Mouse (Mus musculus) monocyte, adult 5-6 weeks (primary cell): ENCODE data around the gene Fth1. TPM values are rescaled to one million over a fixed set of nuclear protein-coding genes. Genes with fewer than 3 reads are reported as not detected.
A peak's percentile ranks its signal among the peaks of the same experiment; 100 is the strongest.

Experiments
- ATAC-seq: fragments of 153-309, 156-312 bp; replicated peaks from 2 replicates; pipeline ENCODE4 v1.8.0; 2017; ENCODE audit warnings: mild to moderate bottlenecking; ENCODE audit not compliant: low TSS enrichment, insufficient number of reproducible peaks, severe bottlenecking, poor library complexity, low FRiP score
- total RNA-seq: library from RNA; stranded (forward); fragments of 200-1000, 200-491, 200-594 nt; gene quantifications from 3 replicates; pipeline ENCODE4 v1.2.3, GENCODE M21; 2017

Gene Fth1
- total RNA-seq, 1 experiment from 2014 or later, result 682 TPM

- no peak for ATAC-seq
Measured at GRCm38 (mm10) chr19:10014824-10015223, 34.4 kb downstream of the Fth1 start.

GRCm38 (mm10) chr19:10015442-10015841 lies 35.0 kb downstream of the Fth1 start:
- no peak for ATAC-seq

DNA sequence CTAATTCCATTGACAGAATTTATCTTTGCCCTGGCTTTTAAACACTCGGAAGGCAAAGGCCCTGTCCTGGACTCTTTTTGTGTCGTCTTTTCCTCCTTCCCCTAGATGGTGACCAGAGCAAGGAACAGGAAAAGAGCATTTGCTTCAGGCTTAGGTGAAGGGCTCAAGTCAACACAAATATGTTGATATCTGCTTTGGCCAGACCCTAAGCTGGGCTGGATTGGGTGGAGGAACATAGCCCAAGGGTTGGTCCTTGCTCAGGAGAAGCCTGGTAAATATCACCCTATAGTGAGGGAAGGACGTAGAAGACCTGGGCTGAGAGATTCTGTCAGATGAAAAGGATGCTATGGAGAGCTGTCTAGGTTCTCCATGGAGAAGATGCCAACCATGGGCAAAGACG lies 35.8 kb downstream of the Fth1 start:
- ATAC-seq, result no peak

GRCm38 (mm10) chr19:10017637-10018526 lies 37.5 kb downstream of the Fth1 start:
- ATAC-seq, result peak; percentile 67

DNA sequence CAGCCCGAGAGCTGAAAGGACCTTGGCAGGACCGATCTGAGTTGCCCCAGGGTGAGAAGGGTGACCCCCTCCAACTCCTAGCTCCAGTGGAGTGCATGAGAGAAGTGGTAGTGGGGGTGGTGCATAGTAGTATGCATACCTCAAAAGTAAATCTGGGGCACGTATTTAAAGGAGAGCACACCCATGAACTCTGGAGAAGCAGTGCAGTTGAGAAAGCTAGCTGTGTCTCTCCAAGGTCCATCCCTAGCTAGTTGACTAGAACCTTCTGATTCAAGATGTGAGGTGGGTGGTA lies 38.1 kb downstream of the Fth1 start:
- ATAC-seq, result no peak

GRCm38 (mm10) chr19:10019214-10019760 lies 38.9 kb downstream of the Fth1 start:
- ATAC-seq, result no peak

DNA sequence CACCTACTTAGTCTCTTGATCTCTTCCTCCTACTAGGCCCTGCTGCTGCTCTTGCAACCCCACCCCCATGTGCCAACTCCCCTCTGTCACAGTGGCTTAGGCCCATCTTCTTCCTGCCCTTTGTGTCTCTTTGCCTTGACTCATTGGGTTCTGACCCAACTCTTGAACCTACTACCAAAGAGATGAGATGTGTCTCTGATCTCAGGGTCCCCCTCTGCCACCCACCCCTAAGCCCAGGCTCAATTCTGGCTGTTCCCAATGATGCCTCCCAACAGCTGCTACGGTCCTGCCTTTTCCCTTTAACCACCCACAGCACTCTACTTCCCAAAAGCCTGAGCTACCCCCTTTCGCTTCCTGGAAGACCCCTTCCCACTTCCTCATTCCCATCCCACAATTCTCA lies 41.6 kb downstream of the Fth1 start:
- no peak for ATAC-seq

DNA sequence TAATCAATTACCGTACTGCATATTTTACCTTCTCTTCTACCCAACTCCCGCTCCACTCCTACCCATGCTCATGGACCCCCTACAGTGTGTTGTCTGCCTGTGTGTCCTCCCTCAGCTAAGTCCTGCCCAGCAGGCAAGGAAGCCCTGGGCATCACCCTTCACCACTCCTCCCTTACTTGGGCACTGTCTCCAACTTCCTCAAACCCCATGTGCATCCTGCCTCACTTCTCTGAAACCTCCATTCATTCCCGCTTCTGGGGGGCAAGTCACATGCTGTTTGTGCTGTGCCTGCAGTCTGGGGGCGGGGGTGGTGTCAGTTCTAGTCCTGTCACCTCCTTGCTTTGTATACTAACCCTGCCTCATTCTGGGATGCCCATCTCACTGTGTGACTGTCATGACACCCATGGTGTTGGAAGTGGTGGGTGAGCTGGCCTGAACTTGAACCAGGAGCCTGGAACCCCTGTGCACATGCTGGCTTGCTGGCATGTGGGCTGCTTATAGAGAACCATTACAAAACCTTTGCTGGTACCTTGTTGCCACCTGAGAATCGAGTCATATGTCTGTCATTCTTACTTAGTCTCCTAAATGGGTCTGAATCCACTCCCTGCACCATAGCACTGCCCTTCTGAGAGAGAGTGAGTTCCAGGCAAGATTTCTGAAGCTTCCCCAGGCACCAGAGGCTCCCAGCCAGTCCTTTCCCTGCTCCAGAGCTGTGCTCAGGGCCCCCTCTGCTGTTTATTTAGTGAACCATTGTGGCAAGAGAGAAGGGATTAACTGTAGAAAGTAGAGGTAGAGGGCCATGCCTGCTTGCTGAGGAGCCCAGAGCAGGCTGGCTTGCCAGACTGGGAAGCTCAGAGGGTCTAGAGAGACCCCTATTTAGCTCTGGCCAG lies 42.3 kb downstream of the Fth1 start:
- peak; percentile 34; the same call in 1 of the 2 replicates for ATAC-seq

DNA sequence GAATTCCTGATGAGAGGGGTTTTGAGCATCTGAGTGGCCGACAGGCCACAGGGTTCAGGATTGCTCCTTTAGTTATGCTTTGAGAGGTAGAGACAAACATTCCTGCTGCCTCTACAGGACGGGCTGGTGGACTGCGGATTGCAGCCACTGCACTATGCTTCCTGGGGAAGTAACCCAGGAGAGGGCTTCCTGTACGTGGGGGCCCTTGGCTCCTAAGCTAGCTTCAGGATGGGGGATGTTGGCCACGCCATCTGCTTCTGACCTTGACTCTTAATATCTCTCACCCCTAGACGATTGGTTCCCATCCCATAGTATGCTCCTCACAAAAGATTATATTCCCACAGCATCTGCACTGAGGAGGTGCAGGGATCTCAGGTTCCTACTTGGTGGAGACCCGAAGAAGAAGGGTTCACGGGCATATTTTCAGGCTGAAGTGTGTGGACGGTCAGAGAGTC lies 42.9 kb downstream of the Fth1 start:
- ATAC-seq, result no peak

- ATAC-seq, result no peak
Measured at GRCm38 (mm10) chr19:10025169-10025875, 44.9 kb downstream of the Fth1 start.

DNA sequence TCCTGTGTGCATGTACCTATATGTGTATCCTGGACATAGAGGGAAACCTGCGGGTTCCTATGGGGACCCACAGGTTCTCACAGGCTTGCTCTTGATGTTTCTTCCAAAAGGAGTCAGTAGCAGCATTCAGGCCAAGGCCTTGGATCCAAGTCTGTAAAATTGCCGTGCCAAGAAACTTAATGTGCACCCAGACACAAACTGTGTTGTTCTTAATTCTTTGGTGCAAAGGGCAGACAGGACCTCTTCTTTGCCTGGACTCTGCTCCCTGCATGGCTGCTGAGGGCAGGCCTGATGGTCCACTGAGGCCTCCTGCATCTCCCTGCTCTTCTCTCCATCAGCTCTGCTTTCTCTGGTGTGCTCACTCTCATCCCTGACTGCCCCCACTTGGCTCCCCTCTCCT lies 49.3 kb downstream of the Fth1 start:
- no peak for ATAC-seq

- peak; percentile 59; the same call in 1 of the 2 replicates for ATAC-seq
Measured at GRCm38 (mm10) chr19:10033211-10033973, 53.0 kb downstream of the Fth1 start.

- no peak for ATAC-seq
Measured at GRCm38 (mm10) chr19:10034356-10034755, 54.0 kb downstream of the Fth1 start.

Other genes with a start within 250 kb of the Fth1 start
- gene Scgb2a2, start 133.0 kb upstream of the Fth1 start, total RNA-seq, result not detected in 3 replicates
- 23.7 to 34.3 TPM (median 24.1 TPM) in 3 replicates for gene Incenp, start 81.0 kb upstream of the Fth1 start, total RNA-seq
- gene Best1, start 21.0 kb downstream of the Fth1 start, total RNA-seq, result 0.21 TPM in 1 of 3 replicates, not detected in the others
- 0.39 to 3.0 TPM in 2 of 3 replicates, not detected in the other for gene Rab3il1, start 21.1 kb downstream of the Fth1 start, total RNA-seq
- gene Fads3, start 61.0 kb downstream of the Fth1 start, total RNA-seq, result 1.1 TPM in 1 of 3 replicates, not detected in the others
- 0.57 to 3.9 TPM (median 1.2 TPM) in 3 replicates for gene Fads2, start 121.1 kb downstream of the Fth1 start, total RNA-seq
- 2.2 to 5.1 TPM (median 2.3 TPM) in 3 replicates for gene Fads1, start 202.3 kb downstream of the Fth1 start, total RNA-seq
- 129 to 133 TPM (median 132 TPM) in 3 replicates for gene Tmem258, start 223.4 kb downstream of the Fth1 start, total RNA-seq
- gene Fen1, start 223.6 kb downstream of the Fth1 start, total RNA-seq, result 31.8 to 42.7 TPM (median 41.9 TPM) in 3 replicates